Mouse (Mus musculus) hindbrain, embryonic 16.5 days (tissue): ENCODE data around the gene Naaa. TPM values are rescaled to one million over a fixed set of nuclear protein-coding genes. Genes with fewer than 3 reads are reported as not detected.

Experiments
- ATAC-seq: fragments of 200-750 bp; cut with Nextera tagmentation; 2 replicates; pipeline ENCODE4 v1.8.0; 2017; ENCODE audit warnings: moderate TSS enrichment, moderate library complexity
- H3K27ac ChIP-seq: fragments of 300-500 bp; sonication (generic); 2 replicates; pipeline ENCODE4 v1.5.1; 2014; ENCODE audit warnings: low read depth, mild to moderate bottlenecking, control low read depth, low read length, moderate library complexity
- H3K27me3 ChIP-seq: fragments of 300-500 bp; sonication (generic); replicated peaks from 2 replicates; pipeline ENCODE4 v1.6.1; 2014; ENCODE audit warnings: low read length; ENCODE audit not compliant: control insufficient read depth, insufficient read depth
- H3K36me3 ChIP-seq: fragments of 300-500 bp; sonication (generic); 2 replicates; pipeline ENCODE4 v1.6.1; 2014; ENCODE audit warnings: mild to moderate bottlenecking, low read length, moderate library complexity, mixed read lengths; ENCODE audit not compliant: control insufficient read depth, insufficient read depth
- H3K4me1 ChIP-seq: fragments of 300-500 bp; sonication (generic); 2 replicates; pipeline ENCODE4 v1.6.1; 2014; ENCODE audit warnings: low read depth, low read length; ENCODE audit not compliant: control insufficient read depth, insufficient read depth
- H3K4me2 ChIP-seq: fragments of 300-500 bp; sonication (generic); 2 replicates; pipeline ENCODE4 v1.6.1; 2014; ENCODE audit warnings: mild to moderate bottlenecking, low read length, control low read depth, moderate library complexity
- H3K4me3 ChIP-seq: fragments of 300-500 bp; sonication (generic); 2 replicates; pipeline ENCODE4 v1.5.1; 2014; ENCODE audit warnings: mild to moderate bottlenecking, low read length, control low read depth, moderate library complexity
- H3K9ac ChIP-seq: fragments of 300-500 bp; sonication (generic); 2 replicates; pipeline ENCODE4 v1.6.1; 2014; ENCODE audit warnings: low read depth, mild to moderate bottlenecking, control low read depth, low read length, moderate library complexity
- H3K9me3 ChIP-seq: fragments of 300-500 bp; sonication (generic); 2 replicates; pipeline ENCODE4 v1.6.1; 2014; ENCODE audit warnings: mild to moderate bottlenecking, low read length, moderate library complexity; ENCODE audit not compliant: control insufficient read depth
- WGBS: fragments of 180-500 bp; shearing (Covaris S2); extraction: QIAGEN DNeasy Blood & Tissue Kit; methylation state at CpG from one replicate; pipeline ENCODE4 v1.1.7; 2014; 5-methylcytosine and 5-hydroxymethylcytosine counted together
- polyA plus RNA-seq: library from polyadenylated mRNA; unstranded; fragments of >200 nt; fragmentation: Nextera tagmentation; extraction: Ambion mirVana; gene quantifications from 2 replicates; pipeline ENCODE4 v1.2.1, GENCODE M21; 2015

The Naaa gene
- polyA plus RNA-seq, 1 experiment from 2014 or later = 28.5 TPM

DNA sequence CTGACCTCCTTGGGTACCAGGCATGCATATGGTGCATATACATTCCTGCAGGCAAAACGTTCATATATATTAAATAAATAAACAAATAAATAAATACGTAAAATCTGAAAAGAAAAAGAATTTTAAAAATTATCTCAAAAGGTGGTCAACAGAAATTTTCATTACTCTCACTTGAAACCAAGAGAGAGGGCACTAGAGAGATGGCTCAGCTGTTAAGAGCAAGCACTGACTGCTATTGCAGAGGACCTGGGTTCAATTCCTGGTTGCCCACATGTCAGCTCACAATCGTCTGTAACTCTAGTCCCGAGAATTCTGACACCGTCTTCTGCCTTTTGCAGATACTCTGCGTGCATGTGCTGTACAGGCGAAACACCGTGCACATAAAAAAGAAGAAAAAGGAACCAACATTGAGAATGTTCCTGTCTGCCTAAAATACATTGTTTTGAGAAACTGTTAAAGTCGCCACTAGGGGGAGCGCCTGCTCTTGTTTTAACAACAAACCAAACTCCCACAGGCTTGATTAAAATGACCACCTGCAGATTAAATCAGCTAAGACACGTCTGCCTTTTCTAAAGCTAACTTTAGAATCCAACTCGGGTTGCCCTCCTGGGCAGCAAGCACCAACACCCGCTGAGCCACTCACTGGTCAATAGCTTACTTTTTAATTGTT lies 34.2 kb upstream of the Naaa start:
- H3K4me1 ChIP-seq = peaks cover 14% of the 10 kb centered on the region
- no peak overlapping the region for H3K9ac ChIP-seq
- no peak for ATAC-seq
- H3K36me3 ChIP-seq = no peaks in the 10 kb centered on the region
- 0 out of 2 replicates have a peak overlapping the region, but pooled peaks have one; percentile 20 for H3K4me2 ChIP-seq
- no peak overlapping the region for H3K4me3 ChIP-seq
- H3K9me3 ChIP-seq = no peaks in the 10 kb centered on the region
- WGBS = 14% methylated on average over 13 of the region's 13 CpGs
- H3K27ac ChIP-seq = no peak overlapping the region
- no peaks in the 10 kb centered on the region for H3K27me3 ChIP-seq

DNA sequence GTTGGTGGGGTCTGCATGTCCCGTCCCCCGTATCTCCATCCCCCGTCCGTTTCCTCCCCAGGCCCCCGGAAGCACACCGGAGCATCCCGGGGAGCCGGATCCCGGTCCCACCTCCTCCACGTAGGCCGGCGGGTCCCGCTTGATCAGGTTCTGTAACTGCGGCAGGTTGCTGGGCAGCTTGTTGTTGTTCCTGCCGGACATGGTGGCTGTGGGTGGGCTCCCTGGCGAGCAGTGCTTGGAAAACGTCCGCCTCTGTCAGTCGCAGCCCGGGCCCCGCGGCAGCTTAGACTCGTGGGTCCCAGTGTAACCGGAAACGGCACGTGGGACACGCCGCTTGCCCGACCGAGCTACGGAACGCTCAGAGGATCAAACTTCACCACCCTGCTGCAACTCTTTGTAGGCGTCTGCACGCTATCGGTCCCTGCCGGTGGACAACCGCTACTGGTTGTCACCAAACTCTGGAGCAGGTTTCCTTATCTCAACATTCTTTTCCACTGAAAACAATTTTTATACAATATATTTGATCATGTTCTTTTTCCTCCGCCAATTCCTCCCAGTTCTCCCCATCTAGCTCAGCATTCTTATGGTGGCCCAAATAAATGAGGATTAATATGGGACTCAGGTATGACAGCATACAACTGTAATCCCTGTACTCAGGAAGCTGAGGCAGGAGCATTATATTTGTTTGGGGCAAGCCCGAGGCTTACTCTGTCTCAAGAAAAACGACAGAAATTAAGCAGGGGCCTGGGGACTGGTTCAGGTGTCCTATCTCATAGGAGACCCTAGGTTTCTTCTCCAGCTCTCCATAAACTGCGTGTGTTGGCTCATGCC lies 31.9 kb upstream of the Naaa start, which contains the start of gene Sdad1:
Gene Sdad1, minus strand, starts transcription at position 799 of the 831 bp plus-strand sequence.
- Histone ChIP-seq H3K4me3 (peak within 1 kb of the TSS; percentile 83), H3K9ac (peak within 1 kb of the TSS; percentile 79), H3K27ac (peak within 1 kb of the TSS; percentile 79), H3K27me3 (no peaks in the 10 kb centered on the region), H3K4me2 (peak within 1 kb of the TSS; percentile 68), H3K36me3 (peaks cover 6% of the 10 kb centered on the region), H3K9me3 (no peaks in the 10 kb centered on the region), H3K4me1 (peaks cover 14% of the 10 kb centered on the region)
- peak; percentile 97 for ATAC-seq
- WGBS = 3% methylated on average over 40 of the region's 41 CpGs

DNA sequence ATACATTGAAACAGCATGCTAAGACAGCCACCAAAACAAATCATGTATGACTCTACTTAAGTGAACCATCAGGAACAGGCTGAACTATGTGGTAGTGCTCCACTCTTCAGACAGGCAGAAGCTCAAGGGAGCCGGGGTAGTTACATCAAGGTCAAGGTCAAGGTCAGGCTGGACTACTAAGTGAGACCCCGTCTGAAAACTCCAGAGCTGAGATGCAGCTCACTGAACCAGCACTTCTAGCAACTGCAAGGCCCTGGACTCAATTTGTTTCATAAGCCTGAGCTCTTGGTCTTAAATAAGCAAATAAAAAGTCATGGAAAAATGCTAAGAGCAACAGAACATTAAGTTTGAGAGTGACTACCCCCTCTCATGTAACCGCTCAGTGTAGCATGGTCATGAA lies 26.3 kb upstream of the Naaa start:
- H3K4me2 ChIP-seq = no peak overlapping the region
- H3K9ac ChIP-seq = no peak overlapping the region
- H3K27ac ChIP-seq = no peak overlapping the region
- no peaks in the 10 kb centered on the region for H3K27me3 ChIP-seq
- H3K4me3 ChIP-seq = no peak overlapping the region
- H3K36me3 ChIP-seq = peaks cover 45% of the 10 kb centered on the region
- H3K4me1 ChIP-seq = peaks cover 10% of the 10 kb centered on the region
- ATAC-seq = no peak
- H3K9me3 ChIP-seq = no peaks in the 10 kb centered on the region
- WGBS = 90% methylated on average over 3 of the region's 3 CpGs

DNA sequence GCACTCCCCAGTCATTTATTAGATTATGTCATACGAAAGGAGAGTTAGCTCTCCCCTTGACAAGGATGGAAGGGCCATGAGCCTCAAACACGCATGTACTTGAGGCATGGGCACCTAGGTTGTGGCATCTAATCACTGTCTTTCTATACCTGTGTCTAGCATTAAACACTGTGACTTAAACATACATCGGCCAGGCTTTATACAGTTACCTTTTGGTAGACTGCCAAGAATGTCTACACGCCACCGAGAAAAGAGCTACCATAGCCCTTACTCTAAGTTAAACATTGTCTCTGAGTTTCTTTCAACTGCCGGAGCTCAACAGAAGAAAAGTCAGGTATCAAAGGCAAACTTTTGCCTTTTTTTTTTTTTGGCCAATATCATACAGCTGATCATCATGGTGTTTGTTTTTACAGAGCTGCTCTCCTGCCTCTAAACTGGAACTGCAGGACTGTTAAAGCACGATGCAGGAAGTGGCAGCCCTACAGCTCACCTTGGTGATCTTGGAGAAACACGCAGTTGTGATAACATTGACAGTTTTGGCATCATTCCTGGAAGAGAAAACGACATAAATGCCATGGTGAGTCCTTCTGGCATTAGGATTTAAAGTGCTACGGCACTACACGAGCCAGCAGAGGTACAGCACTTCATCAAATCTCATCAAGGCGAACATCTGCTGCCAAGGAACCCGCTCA lies 24.3 kb upstream of the Naaa start:
- no peaks in the 10 kb centered on the region for H3K9me3 ChIP-seq
- no peak overlapping the region for H3K4me3 ChIP-seq
- ATAC-seq = no peak
- WGBS = 90% methylated on average over 13 of the region's 13 CpGs
- H3K27ac ChIP-seq = no peak overlapping the region
- H3K27me3 ChIP-seq = no peaks in the 10 kb centered on the region
- no peak overlapping the region for H3K9ac ChIP-seq
- H3K4me2 ChIP-seq = no peak overlapping the region
- H3K4me1 ChIP-seq = no peaks in the 10 kb centered on the region
- H3K36me3 ChIP-seq = peaks cover 58% of the 10 kb centered on the region

DNA sequence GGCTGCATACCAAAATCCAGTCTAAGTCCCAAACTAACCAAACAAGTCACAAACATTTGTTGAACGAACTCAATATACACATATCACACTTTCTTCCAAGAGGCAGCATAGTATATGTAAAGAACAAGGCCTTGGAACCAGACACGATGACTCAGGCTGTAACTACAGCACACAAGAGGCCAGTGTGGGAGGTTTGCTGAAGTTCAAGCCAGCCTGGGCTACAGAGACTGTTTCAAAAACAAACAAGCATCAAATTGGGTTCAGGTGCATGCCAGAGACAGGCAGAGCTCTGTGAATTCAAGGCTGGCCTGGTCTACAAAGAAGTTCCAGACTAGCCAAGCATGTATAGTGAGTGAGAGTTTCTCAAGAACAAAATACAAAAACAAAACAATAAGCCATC lies 16.6 kb upstream of the Naaa start:
- H3K4me2 ChIP-seq = no peak overlapping the region
- H3K27ac ChIP-seq = no peak overlapping the region
- no peak overlapping the region for H3K4me3 ChIP-seq
- H3K9me3 ChIP-seq = no peaks in the 10 kb centered on the region
- no peak for ATAC-seq
- peaks cover 42% of the 10 kb centered on the region for H3K36me3 ChIP-seq
- 87% methylated on average over 2 of the region's 2 CpGs for WGBS
- no peak overlapping the region for H3K9ac ChIP-seq
- no peaks in the 10 kb centered on the region for H3K4me1 ChIP-seq
- no peaks in the 10 kb centered on the region for H3K27me3 ChIP-seq

DNA sequence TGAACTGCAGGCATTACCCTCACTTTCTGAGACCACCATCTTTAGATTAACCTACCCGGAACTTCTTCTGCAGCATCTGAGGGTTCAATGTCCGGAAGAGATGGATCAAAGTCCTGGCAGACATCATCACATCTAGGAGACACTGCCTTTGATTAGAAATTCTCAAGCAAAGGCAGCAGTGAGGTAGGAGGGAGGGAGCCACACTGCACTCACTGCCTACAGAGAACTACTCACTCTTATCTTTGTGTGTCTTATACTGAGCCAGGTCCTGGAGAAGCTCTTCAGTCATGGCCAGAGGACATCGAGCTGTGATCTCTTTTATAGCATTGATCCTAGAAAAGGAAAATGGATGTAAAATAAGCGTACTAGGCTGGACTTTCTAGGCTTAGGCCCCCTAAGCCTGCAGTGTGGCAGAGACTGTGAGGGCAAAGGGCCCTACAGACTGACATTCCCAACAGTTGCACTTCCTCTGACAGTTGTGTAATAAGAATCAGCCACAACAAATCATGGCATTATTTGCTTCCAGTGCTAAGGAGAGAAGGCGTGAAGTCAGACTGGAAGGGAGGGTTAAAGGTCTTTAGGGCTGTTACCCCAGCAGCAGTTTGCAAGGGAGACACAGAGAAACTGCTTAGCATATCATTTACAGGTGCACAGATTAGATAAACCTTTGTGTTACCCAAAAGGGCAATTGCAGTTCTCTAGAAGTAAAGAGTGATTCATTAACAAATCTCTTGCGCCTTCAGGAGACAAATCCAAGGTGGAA lies 13.9 kb upstream of the Naaa start:
- 94% methylated on average over 6 of the region's 6 CpGs for WGBS
- no peaks in the 10 kb centered on the region for H3K9me3 ChIP-seq
- peaks cover 39% of the 10 kb centered on the region for H3K36me3 ChIP-seq
- no peaks in the 10 kb centered on the region for H3K27me3 ChIP-seq
- H3K27ac ChIP-seq = no peak overlapping the region
- no peaks in the 10 kb centered on the region for H3K4me1 ChIP-seq
- no peak overlapping the region for H3K4me2 ChIP-seq
- H3K4me3 ChIP-seq = no peak overlapping the region
- no peak overlapping the region for H3K9ac ChIP-seq
- ATAC-seq = no peak

DNA sequence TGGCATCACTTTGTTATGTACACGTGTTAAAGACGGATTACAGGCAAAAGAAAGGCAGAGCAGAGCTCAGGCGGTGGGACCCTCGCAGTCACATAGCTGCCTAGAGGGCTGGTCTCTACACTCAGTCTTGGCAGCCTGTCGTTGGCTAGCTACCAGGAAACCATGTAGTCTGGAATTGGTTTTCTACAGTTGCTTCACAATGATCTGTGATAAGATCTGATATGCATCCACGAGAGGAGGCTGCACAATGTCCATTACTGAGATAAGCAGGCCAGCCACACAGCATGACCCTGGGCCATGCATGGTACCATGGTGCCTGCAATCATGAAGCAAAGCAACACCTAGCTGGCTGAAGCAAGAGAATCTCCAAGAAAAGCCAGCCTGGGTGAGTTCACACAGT lies 9.9 kb upstream of the Naaa start:
- Histone ChIP-seq H3K9me3 (no peaks in the 10 kb centered on the region), H3K9ac (no peak overlapping the region), H3K4me1 (no peaks in the 10 kb centered on the region), H3K36me3 (peaks cover 37% of the 10 kb centered on the region), H3K27me3 (no peaks in the 10 kb centered on the region), H3K27ac (no peak overlapping the region), H3K4me3 (no peak overlapping the region), H3K4me2 (no peak overlapping the region)
- no peak for ATAC-seq
- 86% methylated on average over 6 of the region's 6 CpGs for WGBS

DNA sequence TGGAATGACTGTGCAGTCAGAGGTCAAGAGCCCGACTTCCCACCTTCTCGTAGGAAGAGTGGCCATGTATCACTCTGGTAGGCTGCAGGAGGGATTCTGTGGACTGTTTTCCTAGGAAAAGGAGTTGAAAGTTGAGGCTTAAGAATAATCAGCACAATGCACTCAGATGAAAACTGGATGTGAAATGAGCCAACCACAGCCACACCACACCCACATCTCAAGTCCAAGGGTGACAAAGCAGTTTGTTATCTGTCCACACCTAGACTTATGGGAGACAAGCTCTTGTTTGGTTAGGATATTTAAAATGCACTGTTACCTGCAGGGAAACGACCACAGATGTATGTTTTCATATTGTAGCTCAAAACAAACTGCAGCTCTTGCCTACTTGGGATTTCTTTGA lies 5.1 kb upstream of the Naaa start:
- WGBS = 77% methylated on average over 3 of the region's 3 CpGs
- no peak overlapping the region for H3K4me2 ChIP-seq
- no peak for ATAC-seq
- no peak overlapping the region for H3K27ac ChIP-seq
- H3K4me1 ChIP-seq = peaks cover 5% of the 10 kb centered on the region
- no peaks in the 10 kb centered on the region for H3K27me3 ChIP-seq
- H3K36me3 ChIP-seq = peaks cover 16% of the 10 kb centered on the region
- no peaks in the 10 kb centered on the region for H3K9me3 ChIP-seq
- H3K9ac ChIP-seq = no peak overlapping the region
- H3K4me3 ChIP-seq = no peak overlapping the region
